Mouse (Mus musculus): ENCODE results near the gene Dusp9. TPM values are rescaled to one million over a fixed set of nuclear protein-coding genes. Genes with fewer than 3 reads are reported as not detected.
A peak's percentile ranks its signal among the peaks of the same experiment; 100 is the strongest.

The Dusp9 gene
- 214 and 216 TPM in 2 replicates for polyA plus RNA-seq (2011; ENCODE audit: insufficient read depth, insufficient read length, low read depth, missing spikeins)

DNA sequence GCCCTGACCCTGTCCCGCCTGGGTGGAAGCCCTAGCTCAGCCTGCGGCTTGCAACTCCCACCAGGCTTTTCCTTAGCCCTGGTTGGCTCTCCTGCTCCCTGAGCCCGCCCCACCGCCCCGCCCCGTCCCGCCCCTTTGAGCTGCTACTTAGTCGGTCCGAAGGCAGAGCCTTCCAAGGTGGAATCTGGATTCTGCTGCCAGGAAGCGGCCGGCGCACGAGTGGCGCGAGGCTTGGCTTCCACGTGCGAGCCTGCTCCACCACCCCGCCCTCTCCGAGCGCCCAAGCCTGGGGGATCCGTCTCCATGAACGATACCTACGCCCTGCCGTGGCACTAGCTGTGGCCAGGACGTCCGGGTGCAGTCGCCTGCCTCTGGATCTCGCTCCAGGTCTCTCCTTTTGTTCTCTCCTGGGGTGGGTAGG is at the start of gene Dusp9:
Gene Dusp9 (plus strand): TSS at position 165 of the 421 bp plus-strand sequence.
- Histone ChIP-seq H3K9me3 (replicated peaks; ENCODE audit: control insufficient read depth, insufficient read depth, low read length, poor library complexity, severe bottlenecking) (no peaks in the 10 kb centered on the region), H3K36me3 (ENCODE audit: control insufficient read depth, insufficient read depth, low read length, poor library complexity, severe bottlenecking) (peaks cover 6% of the 10 kb centered on the region; the same call in 1 of the 2 replicates), H3K4me3 (ENCODE audit: low read depth, low read length) (peak within 1 kb of the TSS; percentile 97), H3K27ac (ENCODE audit: insufficient read depth, low read length) (no peak within 1 kb of the TSS), H3K4me1 (ENCODE audit: control insufficient read depth, insufficient read depth, low read length) (no peaks in the 10 kb centered on the region), H3K9ac (ENCODE audit: low read depth, poor library complexity, severe bottlenecking) (peak within 1 kb of the TSS; percentile 79), H3K27me3 (ENCODE audit: control insufficient read depth, insufficient read depth, low read length, poor library complexity, severe bottlenecking) (no peaks in the 10 kb centered on the region)
- TF ChIP-seq EP300 (IDR thresholded peaks at IDR 0.05; ENCODE audit: insufficient read depth, low read depth, low read length) (no peak), CTCF (IDR thresholded peaks at IDR 0.05; ENCODE audit: low read depth, low read length) (no peak), POLR2A (IDR thresholded peaks at IDR 0.05; ENCODE audit: insufficient read depth, low read length) (no peak)

GRCm38 (mm10) chrX:73593212-73593611 is 46.0 kb upstream of the Dusp9 start:
- Histone ChIP-seq H3K9ac (ENCODE audit: low read depth, poor library complexity, severe bottlenecking) (no peak overlapping the region), H3K36me3 (ENCODE audit: control insufficient read depth, insufficient read depth, low read length, poor library complexity, severe bottlenecking) (no peaks in the 10 kb centered on the region), H3K4me3 (ENCODE audit: low read depth, low read length) (no peak overlapping the region), H3K9me3 (replicated peaks; ENCODE audit: control insufficient read depth, insufficient read depth, low read length, poor library complexity, severe bottlenecking) (no peaks in the 10 kb centered on the region), H3K27ac (ENCODE audit: insufficient read depth, low read length) (0 out of 2 replicates have a peak overlapping the region, but pooled peaks have one; percentile 87), H3K4me1 (ENCODE audit: control insufficient read depth, insufficient read depth, low read length) (no peaks in the 10 kb centered on the region), H3K27me3 (ENCODE audit: control insufficient read depth, insufficient read depth, low read length, poor library complexity, severe bottlenecking) (no peaks in the 10 kb centered on the region)
- TF ChIP-seq CTCF (IDR thresholded peaks at IDR 0.05; ENCODE audit: low read depth, low read length) (peak; percentile 55), POLR2A (IDR thresholded peaks at IDR 0.05; ENCODE audit: insufficient read depth, low read length) (no peak)

DNA sequence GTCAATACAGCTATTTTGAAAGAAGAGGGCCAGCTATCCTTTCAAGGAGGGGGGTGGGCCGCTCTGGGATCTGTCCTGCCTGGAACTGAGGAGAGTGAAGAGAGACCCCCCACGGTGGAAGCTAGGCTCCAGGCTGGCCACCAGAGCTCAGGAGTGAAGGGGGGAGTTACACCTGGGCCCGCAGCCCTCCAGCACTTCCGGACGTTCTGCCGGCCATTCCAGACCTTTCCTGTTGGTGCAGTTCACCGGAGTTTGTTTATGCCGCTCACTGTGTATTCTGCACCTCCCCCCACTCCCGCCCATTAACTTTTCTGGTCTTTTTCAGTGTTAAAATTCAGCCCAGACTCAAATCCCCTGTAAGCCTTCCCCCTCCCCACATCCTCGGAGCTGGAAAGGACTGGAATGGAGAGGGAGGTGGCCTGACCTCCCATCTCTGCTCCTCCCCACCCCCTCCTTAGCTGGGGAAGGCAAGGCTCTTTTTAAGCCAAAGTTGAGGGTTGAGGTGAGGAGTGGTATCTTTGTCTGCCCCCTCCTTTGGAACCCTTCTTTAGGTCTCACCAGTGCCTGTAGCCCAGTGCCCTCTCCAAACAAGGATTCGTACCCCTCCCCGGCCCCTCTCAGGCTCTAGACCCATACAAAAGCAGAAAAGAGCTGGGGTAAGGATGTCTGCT is 44.6 kb upstream of the Dusp9 start:
- Histone ChIP-seq H3K4me3 (ENCODE audit: low read depth, low read length) (peak overlapping the region; percentile 7; the same call in 1 of the 2 replicates), H3K9ac (ENCODE audit: low read depth, poor library complexity, severe bottlenecking) (0 out of 2 replicates have a peak overlapping the region, but pooled peaks have one; percentile 11), H3K27ac (ENCODE audit: insufficient read depth, low read length) (peak overlapping the region; percentile 87)

DNA sequence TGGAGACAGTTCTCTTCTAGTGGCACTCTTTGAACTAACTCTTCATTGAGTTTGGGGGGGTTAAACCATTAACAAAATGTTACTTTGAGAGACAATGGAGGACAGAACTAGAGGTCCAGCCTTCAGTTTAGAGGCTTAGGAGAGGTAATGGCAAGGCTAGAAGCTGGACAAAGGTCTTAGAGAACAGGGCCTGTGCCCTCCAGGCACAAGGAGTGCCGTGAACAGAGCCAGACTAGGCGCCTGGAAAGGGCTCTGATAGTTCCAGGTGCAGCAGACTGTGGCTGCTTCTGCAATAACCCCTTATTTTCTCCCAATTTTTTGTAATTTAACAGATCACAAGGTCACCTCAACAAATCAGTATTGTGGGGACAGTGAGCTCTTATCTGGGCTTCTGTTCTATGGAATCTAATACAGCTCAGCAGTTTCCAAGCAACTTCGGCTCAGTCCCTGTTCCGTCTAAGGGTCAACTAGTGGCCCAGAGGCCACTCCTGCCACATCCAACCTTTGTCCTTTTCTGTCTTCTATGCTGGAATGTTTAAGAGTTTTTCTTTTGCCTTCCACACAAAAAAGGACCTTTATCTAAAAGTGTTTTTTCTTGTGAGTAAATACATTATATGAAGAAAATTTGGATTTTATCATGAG is 43.8 kb upstream of the Dusp9 start:
- Histone ChIP-seq H3K9me3 (replicated peaks; ENCODE audit: control insufficient read depth, insufficient read depth, low read length, poor library complexity, severe bottlenecking) (no peaks in the 10 kb centered on the region), H3K27me3 (ENCODE audit: control insufficient read depth, insufficient read depth, low read length, poor library complexity, severe bottlenecking) (no peaks in the 10 kb centered on the region), H3K9ac (ENCODE audit: low read depth, poor library complexity, severe bottlenecking) (0 out of 2 replicates have a peak overlapping the region, but pooled peaks have one; percentile 11), H3K4me1 (ENCODE audit: control insufficient read depth, insufficient read depth, low read length) (no peaks in the 10 kb centered on the region), H3K27ac (ENCODE audit: insufficient read depth, low read length) (peak overlapping the region; percentile 87), H3K36me3 (ENCODE audit: control insufficient read depth, insufficient read depth, low read length, poor library complexity, severe bottlenecking) (no peaks in the 10 kb centered on the region), H3K4me3 (ENCODE audit: low read depth, low read length) (no peak overlapping the region)
- TF ChIP-seq CTCF (IDR thresholded peaks at IDR 0.05; ENCODE audit: low read depth, low read length) (no peak), POLR2A (IDR thresholded peaks at IDR 0.05; ENCODE audit: insufficient read depth, low read length) (no peak), EP300 (IDR thresholded peaks at IDR 0.05; ENCODE audit: insufficient read depth, low read depth, low read length) (no peak)

More for the DNA sequence above, 44.6 kb upstream of the Dusp9 start:
- Histone ChIP-seq H3K9me3 (replicated peaks; ENCODE audit: control insufficient read depth, insufficient read depth, low read length, poor library complexity, severe bottlenecking) (no peaks in the 10 kb centered on the region), H3K4me1 (ENCODE audit: control insufficient read depth, insufficient read depth, low read length) (no peaks in the 10 kb centered on the region), H3K27me3 (ENCODE audit: control insufficient read depth, insufficient read depth, low read length, poor library complexity, severe bottlenecking) (no peaks in the 10 kb centered on the region), H3K36me3 (ENCODE audit: control insufficient read depth, insufficient read depth, low read length, poor library complexity, severe bottlenecking) (no peaks in the 10 kb centered on the region)
- TF ChIP-seq EP300 (IDR thresholded peaks at IDR 0.05; ENCODE audit: insufficient read depth, low read depth, low read length) (peak; percentile 74; the same call in 1 of the 2 replicates), CTCF (IDR thresholded peaks at IDR 0.05; ENCODE audit: low read depth, low read length) (no peak), POLR2A (IDR thresholded peaks at IDR 0.05; ENCODE audit: insufficient read depth, low read length) (no peak)

DNA sequence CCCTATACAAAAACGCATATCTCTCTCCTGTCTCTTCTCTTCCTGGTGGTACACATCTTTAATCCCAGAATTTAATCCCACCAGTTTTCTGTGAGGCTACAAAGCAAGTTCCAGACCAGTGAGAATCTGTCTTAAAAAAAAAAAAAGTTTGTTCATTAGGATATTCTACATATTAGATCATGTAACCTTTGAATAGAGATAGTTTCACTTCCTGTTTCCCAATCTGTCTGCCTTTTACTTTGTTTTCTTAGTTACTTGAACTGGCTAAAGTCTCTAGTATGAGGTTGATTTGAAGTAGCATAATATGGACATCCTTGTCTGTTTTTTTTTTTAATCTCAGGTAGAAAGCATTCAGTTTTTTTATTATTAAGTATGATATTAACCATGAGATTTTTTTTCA is 37.8 kb upstream of the Dusp9 start:
- Histone ChIP-seq H3K4me1 (ENCODE audit: control insufficient read depth, insufficient read depth, low read length) (no peaks in the 10 kb centered on the region), H3K27me3 (ENCODE audit: control insufficient read depth, insufficient read depth, low read length, poor library complexity, severe bottlenecking) (no peaks in the 10 kb centered on the region), H3K27ac (ENCODE audit: insufficient read depth, low read length) (no peak overlapping the region), H3K9ac (ENCODE audit: low read depth, poor library complexity, severe bottlenecking) (no peak overlapping the region), H3K9me3 (replicated peaks; ENCODE audit: control insufficient read depth, insufficient read depth, low read length, poor library complexity, severe bottlenecking) (no peaks in the 10 kb centered on the region), H3K4me3 (ENCODE audit: low read depth, low read length) (no peak overlapping the region), H3K36me3 (ENCODE audit: control insufficient read depth, insufficient read depth, low read length, poor library complexity, severe bottlenecking) (no peaks in the 10 kb centered on the region)
- TF ChIP-seq CTCF (IDR thresholded peaks at IDR 0.05; ENCODE audit: low read depth, low read length) = no peak
- TF ChIP-seq POLR2A (IDR thresholded peaks at IDR 0.05; ENCODE audit: insufficient read depth, low read length) = no peak
- TF ChIP-seq EP300 (IDR thresholded peaks at IDR 0.05; ENCODE audit: insufficient read depth, low read depth, low read length) = no peak

GRCm38 (mm10) chrX:73613665-73614064 is 25.6 kb upstream of the Dusp9 start:
- TF ChIP-seq EP300 (IDR thresholded peaks at IDR 0.05; ENCODE audit: insufficient read depth, low read depth, low read length) (no peak), CTCF (IDR thresholded peaks at IDR 0.05; ENCODE audit: low read depth, low read length) (no peak), POLR2A (IDR thresholded peaks at IDR 0.05; ENCODE audit: insufficient read depth, low read length) (no peak)
- no peaks in the 10 kb centered on the region for H3K36me3 ChIP-seq (ENCODE audit: control insufficient read depth, insufficient read depth, low read length, poor library complexity, severe bottlenecking)
- H3K27ac ChIP-seq (ENCODE audit: insufficient read depth, low read length) = no peak overlapping the region
- H3K9me3 ChIP-seq (replicated peaks; ENCODE audit: control insufficient read depth, insufficient read depth, low read length, poor library complexity, severe bottlenecking) = no peaks in the 10 kb centered on the region
- H3K27me3 ChIP-seq (ENCODE audit: control insufficient read depth, insufficient read depth, low read length, poor library complexity, severe bottlenecking) = no peaks in the 10 kb centered on the region
- no peak overlapping the region for H3K9ac ChIP-seq (ENCODE audit: low read depth, poor library complexity, severe bottlenecking)
- no peaks in the 10 kb centered on the region for H3K4me1 ChIP-seq (ENCODE audit: control insufficient read depth, insufficient read depth, low read length)
- no peak overlapping the region for H3K4me3 ChIP-seq (ENCODE audit: low read depth, low read length)
